Mouse (Mus musculus): ENCODE results near the gene 4921511M17Rik.
"Not testable (repeated sequence)": the region's sequence is repeated elsewhere in the genome, so short reads cannot be mapped to it uniquely, and the experiment has no call there.

The 4921511M17Rik gene

GRCm38 (mm10) chrX:154033727-154034126, at the start of gene 4921511M17Rik:
Gene 4921511M17Rik (minus strand): TSS chrX:154033827.
- not testable (repeated sequence) for DNase-seq (ENCODE audit: low spot score in 2 of 2)

- not testable (repeated sequence) for DNase-seq (ENCODE audit: low spot score in 2 of 2)
Observed at GRCm38 (mm10) chrX:154054939-154055338, 21.3 kb upstream of the 4921511M17Rik start, which contains the start of gene Gm10057. Gene Gm10057 (minus strand): TSS chrX:154055039.

- not testable (repeated sequence) for DNase-seq (ENCODE audit: low spot score in 2 of 2)
Observed at GRCm38 (mm10) chrX:154012540-154012939, 21.1 kb downstream of the 4921511M17Rik start, which contains the start of gene Samt1. Gene Samt1 (minus strand): TSS chrX:154012640.

DNA sequence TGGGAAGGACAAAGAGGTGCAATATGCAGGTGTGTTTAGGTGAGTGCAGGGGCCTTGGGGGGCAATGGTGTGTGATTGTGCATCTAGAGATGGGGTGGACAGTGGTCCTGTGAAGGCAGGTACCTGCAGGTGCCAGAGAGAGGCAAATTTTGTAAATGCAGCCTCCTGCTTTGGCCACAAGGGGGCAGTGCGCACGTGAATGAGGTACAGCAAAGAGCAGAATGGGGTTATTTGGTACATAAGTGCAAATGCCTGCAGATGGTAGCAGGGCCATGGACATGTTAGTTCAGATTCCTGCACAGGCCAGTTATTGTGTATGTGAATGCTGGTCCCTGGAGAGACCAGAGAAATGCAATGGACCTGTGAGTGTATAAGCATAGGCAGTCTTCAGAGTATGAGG, 56.7 kb downstream of the 4921511M17Rik start:
- not testable (repeated sequence) for DNase-seq (ENCODE audit: low spot score in 2 of 2)

GRCm38 (mm10) chrX:153976467-153976866, 57.2 kb downstream of the 4921511M17Rik start:
- DNase-seq (ENCODE audit: low spot score in 2 of 2) = not testable (repeated sequence)

- no peak for DNase-seq (ENCODE audit: low spot score in 2 of 2)
Observed at GRCm38 (mm10) chrX:153974450-153974849, 59.2 kb downstream of the 4921511M17Rik start.
